Mouse (Mus musculus) cerebellum, adult 2 months (tissue): ENCODE results near the gene BC067074. TPM values are rescaled to one million over a fixed set of nuclear protein-coding genes. Genes with fewer than 3 reads are reported as not detected.

Experiments
- DNase-seq, 2 experiments: peaks; one replicate each; pipeline ENCODE4 v3.0.0; 2021
- H3K27ac ChIP-seq: fragments of 200-500 bp; 2 replicates; pipeline ENCODE4 v1.5.1; 2012; ENCODE audit warnings: low read length, control low read depth, inconsistent platforms; ENCODE audit not compliant: insufficient read depth
- H3K27me3 ChIP-seq: fragments of 200-500 bp; 2 replicates; pipeline ENCODE4 v1.6.1; 2012; ENCODE audit warnings: inconsistent platforms, mild to moderate bottlenecking, low read length, moderate library complexity; ENCODE audit not compliant: control insufficient read depth, insufficient read depth
- H3K4me1 ChIP-seq: fragments of 200-500 bp; 2 replicates; pipeline ENCODE4 v1.6.1; 2011; ENCODE audit warnings: low read length; ENCODE audit not compliant: control insufficient read depth, insufficient read depth
- H3K4me3 ChIP-seq: fragments of 200-500 bp; replicated peaks from 2 replicates; pipeline ENCODE3; 2011; ENCODE audit warnings: mild to moderate bottlenecking, low read depth, low read length, control low read depth; ENCODE audit not compliant: insufficient read depth
- CTCF ChIP-seq: fragments of 200-500 bp; IDR thresholded peaks from 2 replicates; pipeline ENCODE4 v1.5.1; 2011; ENCODE audit warnings: low read depth, mild to moderate bottlenecking, control low read depth, low read length, moderate library complexity, borderline replicate concordance; ENCODE audit not compliant: insufficient read depth
- POLR2A ChIP-seq: fragments of 200-500 bp; IDR thresholded peaks from 2 replicates; pipeline ENCODE4 v1.6.1; 2011; ENCODE audit warnings: low read length, control low read depth, borderline replicate concordance; ENCODE audit not compliant: insufficient read depth
- WGBS: fragments of 180-500 bp; shearing (Covaris S2); methylation state at CpG from one replicate; pipeline ENCODE4 v1.1.7; 2018; 5-methylcytosine and 5-hydroxymethylcytosine counted together
- polyA plus RNA-seq: library from polyadenylated mRNA; depleted of rRNA; stranded (reverse); fragments of >200 nt; gene quantifications from 2 replicates; pipeline ENCODE4 v1.2.3, GENCODE M21; 2012

Gene BC067074
- polyA plus RNA-seq, 1 experiment, result 0.87 TPM

DNA sequence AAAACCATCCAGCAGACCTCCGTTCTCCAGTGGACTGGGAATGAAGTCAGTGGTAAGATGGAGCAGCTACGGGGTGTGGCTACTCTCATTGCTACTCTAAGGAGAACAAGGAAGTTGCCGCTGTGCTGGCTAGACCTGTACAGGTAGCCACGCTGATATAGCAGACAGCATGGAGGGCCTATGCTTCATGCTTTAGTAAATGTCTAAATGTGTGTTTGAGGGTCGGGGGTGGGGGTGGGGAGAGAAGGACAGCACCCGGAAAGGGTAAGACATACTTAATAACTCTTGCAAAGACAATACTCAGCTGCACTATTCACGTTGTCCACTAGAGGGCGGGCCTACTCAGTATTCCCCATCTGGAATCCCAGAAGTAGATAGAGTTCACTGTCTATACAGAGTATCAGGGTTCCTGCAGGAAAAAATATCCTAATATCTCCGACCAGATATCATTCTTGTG, 26.4 kb upstream of the BC067074 start:
- H3K27ac ChIP-seq, result no peak overlapping the region
- TF ChIP-seq CTCF (peak; percentile 63; the same call in 1 of the 2 replicates), POLR2A (no peak)
- WGBS, result 27% methylated on average over 9 of the region's 9 CpGs
- no peaks in the 10 kb centered on the region for H3K27me3 ChIP-seq
- DNase-seq, result peak; percentile 47 to 61
- no peaks in the 10 kb centered on the region for H3K4me1 ChIP-seq
- H3K4me3 ChIP-seq, result no peak overlapping the region

DNA sequence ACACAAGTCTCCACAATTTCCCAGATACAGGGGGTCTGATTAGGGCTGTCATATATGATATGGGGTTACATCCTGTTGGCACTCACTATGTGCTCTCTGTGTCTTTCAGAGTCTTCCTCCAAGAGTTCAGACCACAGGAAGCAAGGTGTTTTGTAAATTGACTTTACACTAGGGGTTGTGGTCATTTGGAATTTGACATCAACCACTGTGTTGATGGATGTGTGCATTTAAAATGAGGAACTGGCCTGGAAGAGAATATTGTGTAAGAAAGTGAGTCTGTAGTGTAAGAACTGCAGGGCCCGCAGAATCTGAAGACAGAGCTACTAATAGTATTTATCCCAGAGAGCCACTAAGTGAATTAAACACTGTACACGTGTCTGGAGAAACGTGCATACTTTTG, 25.8 kb upstream of the BC067074 start:
- Histone ChIP-seq H3K4me1 (no peaks in the 10 kb centered on the region), H3K27ac (no peak overlapping the region), H3K4me3 (no peak overlapping the region), H3K27me3 (no peaks in the 10 kb centered on the region)
- DNase-seq, result no peak
- 89% methylated on average over 3 of the region's 3 CpGs for WGBS
- TF ChIP-seq POLR2A, result no peak
- TF ChIP-seq CTCF, result no peak

DNA sequence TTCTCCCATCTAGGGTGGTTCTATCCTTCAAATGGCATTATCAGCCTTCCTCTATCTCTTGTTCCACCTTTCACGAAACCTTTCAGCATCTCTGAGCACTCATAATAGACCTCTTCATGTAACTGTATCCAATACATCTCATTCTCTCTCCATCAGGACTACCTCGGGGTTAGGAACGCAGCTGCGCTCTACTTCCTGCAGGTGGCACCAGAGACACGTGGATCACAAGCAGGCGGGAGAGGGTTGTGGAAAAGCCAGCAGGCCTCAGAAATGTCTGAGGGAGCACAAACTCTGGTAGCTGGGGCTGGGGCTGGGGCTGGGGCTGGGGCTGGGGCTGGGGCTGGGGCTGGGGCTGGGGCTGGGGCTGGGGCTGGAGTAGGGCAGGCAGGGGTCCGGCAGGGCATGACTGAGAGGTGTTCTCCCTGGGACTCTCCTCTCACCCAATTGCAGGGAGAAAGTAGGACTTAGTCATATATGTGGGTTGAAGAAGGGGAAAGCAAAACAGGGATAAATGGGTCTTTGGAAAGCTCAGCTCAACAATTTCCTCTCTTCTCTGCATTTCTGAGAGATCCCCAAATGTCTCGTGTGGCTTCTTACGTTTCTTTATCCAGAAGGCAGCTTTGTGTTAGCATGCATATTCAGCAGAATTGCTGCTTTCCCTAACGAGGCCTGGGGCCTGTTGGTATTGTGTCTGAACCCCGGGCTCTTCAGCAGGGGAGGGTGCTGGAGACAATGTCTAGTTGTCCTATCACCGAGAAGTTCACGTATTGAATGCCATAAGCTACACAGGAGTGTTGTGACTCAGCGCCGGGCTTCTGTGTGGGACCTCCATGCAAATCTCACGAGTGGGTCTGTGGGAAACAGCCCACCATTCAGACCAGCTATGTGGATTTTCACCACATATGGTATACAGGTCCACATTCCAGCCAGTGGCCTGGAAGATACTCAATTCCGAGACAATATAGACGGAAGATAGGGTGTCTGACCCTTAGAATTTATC, 22.9 kb upstream of the BC067074 start:
- DNase-seq, result peak; percentile 72 to 74
- 53% methylated on average over 18 of the region's 18 CpGs for WGBS
- Histone ChIP-seq H3K4me3 (no peak overlapping the region), H3K27me3 (no peaks in the 10 kb centered on the region), H3K4me1 (no peaks in the 10 kb centered on the region), H3K27ac (no peak overlapping the region)
- TF ChIP-seq POLR2A (no peak), CTCF (peak; percentile 98)

DNA sequence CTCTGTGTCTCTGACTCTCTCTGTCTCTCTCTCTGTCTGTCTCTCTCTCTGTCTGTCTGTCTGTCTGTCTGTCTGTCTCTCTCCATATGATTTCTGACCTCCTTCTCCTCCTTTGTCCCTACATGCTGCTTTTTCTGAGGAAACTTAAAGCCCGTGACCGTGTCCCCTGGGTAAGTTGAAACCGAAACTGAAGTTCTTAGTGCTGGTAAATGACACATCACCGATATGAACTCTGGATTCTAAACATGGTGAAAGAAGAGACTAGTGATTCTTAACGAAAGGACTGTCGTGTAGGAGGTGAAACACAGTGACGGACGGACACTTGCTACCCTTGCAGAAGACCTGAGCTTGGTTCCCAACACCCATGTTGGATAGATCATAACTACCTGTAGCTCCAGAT, 21.8 kb upstream of the BC067074 start:
- Histone ChIP-seq H3K4me1 (no peaks in the 10 kb centered on the region), H3K27me3 (no peaks in the 10 kb centered on the region), H3K4me3 (no peak overlapping the region), H3K27ac (no peak overlapping the region)
- no peak for DNase-seq
- TF ChIP-seq POLR2A, result no peak
- TF ChIP-seq CTCF, result no peak
- 92% methylated on average over 8 of the region's 8 CpGs for WGBS

DNA sequence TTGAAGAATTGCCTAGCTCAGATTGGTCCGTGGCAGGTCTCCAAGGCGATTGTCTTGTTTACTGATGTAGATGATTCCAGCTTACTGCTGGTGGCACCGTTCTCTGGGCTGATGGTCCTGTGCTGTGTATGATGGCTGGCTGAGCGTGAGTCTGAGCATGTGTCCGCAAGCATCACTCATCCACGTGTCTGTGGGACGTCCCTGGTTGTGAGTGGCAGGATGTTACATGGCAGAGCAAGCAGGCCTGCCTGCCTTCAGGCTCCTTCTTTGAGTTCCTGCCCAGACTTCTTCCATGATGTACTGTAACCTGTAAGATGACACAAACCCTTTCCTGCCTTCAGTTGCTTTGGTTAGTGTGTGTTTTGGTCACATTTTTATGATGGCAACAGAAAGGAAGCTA, 5.8 kb upstream of the BC067074 start:
- H3K4me3 ChIP-seq, result no peak overlapping the region
- DNase-seq, result no peak
- TF ChIP-seq CTCF, result no peak
- no peak overlapping the region for H3K27ac ChIP-seq
- no peaks in the 10 kb centered on the region for H3K27me3 ChIP-seq
- 79% methylated on average over 7 of the region's 7 CpGs for WGBS
- no peaks in the 10 kb centered on the region for H3K4me1 ChIP-seq

DNA sequence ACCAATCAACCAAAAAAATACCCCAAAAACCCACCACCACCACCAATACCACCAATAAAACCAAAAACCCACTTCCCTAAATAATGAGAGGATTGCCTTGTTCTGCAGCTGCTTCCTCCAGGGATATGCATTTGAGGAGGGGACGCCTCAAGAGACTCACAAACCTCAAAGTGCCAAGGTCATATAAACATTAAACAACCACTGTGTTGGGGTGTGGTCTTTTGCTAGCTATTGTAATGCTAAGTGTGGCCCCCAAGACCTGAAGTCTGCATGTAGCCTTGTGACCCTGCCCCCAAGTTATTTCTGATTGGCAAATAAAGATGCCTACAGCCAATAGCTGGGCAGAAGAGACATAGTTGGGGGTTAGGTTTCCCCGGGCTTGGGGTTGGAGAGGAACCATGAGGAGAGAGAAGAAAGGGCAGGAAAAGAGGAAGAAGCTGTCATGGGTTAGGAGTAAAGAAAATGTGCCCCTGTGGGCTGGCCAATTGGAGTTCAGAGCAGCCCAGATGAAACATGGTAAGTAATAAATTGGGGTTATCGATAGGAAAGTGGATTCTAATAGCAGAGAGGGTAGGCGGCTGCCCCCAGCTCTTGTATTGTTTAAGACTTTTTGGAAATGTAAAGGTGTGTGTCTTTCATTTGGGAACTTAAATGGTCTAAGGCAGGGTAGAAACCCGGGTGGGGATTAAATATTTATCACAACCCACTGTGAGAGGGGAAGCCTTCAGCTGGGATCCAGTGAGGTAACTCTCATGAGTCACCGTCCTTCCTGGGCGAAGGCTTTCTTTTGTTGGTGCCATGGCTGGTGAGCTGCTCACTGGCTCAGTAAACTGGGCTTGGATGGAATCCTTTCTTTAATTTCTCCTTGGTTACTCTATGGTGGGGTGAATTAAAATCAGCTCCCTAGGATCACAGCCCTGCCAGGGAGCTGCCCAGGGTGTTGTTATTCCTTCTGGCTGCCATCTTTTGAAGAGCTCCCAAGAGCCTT, 4.5 kb upstream of the BC067074 start:
- Histone ChIP-seq H3K4me1 (no peaks in the 10 kb centered on the region), H3K27me3 (no peaks in the 10 kb centered on the region; the same call in 1 of the 2 replicates), H3K27ac (no peak overlapping the region), H3K4me3 (no peak overlapping the region)
- TF ChIP-seq CTCF, result no peak
- no peak for TF ChIP-seq POLR2A
- no peak for DNase-seq
- WGBS, result 86% methylated on average over 7 of the region's 7 CpGs

DNA sequence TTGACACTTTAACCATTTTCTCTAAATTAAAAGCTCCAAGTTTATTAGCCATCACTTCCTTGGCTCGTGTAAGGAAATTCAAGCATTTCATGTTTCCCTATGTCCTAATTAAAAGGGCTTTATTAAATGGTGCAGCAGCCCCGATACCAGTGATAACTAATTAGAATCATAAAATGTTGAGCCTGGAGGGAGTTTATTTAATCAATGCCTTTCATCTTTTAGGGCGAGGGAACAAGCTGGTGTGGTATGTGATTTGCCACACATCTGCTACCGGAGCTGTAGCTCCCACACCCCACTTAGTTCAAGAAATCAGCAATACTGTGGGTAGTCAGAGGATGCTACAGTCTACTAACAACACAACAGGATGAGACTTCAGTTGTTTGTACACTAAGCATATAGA, 3.2 kb upstream of the BC067074 start:
- no peaks in the 10 kb centered on the region; the same call in 1 of the 2 replicates for H3K27me3 ChIP-seq
- H3K27ac ChIP-seq, result no peak overlapping the region
- DNase-seq, result no peak
- no peaks in the 10 kb centered on the region for H3K4me1 ChIP-seq
- 75% methylated on average over 4 of the region's 4 CpGs for WGBS
- no peak overlapping the region for H3K4me3 ChIP-seq
- TF ChIP-seq POLR2A (no peak), CTCF (no peak)
